Mouse (Mus musculus) forebrain, embryonic 10.5 days (tissue): ENCODE results near the gene Ppm1a. TPM values are rescaled to one million over a fixed set of nuclear protein-coding genes. Genes with fewer than 3 reads are reported as not detected.

ENCODE experiments used
- DNase-seq: peaks from one replicate; pipeline ENCODE4 v3.0.0-alpha.2; 2017; ENCODE audit warnings: low spot score; ENCODE audit errors: extremely low spot score
- H3K27ac ChIP-seq: fragments of 300-500 bp; sonication (generic); 2 replicates; pipeline ENCODE4 v1.5.1; 2016; ENCODE audit warnings: mild to moderate bottlenecking
- H3K27me3 ChIP-seq: fragments of 300-500 bp; sonication (generic); 2 replicates; pipeline ENCODE4 v1.6.1; 2016; ENCODE audit warnings: mild to moderate bottlenecking; ENCODE audit not compliant: poor library complexity, severe bottlenecking
- H3K36me3 ChIP-seq: fragments of 300-500 bp; sonication (generic); replicated peaks from 2 replicates; pipeline ENCODE4 v1.6.1; 2016; ENCODE audit warnings: mild to moderate bottlenecking, moderate library complexity
- H3K4me1 ChIP-seq: fragments of 300-500 bp; sonication (generic); 2 replicates; pipeline ENCODE4 v1.6.1; 2016
- H3K4me3 ChIP-seq: fragments of 300-500 bp; sonication (generic); 2 replicates; pipeline ENCODE4 v1.5.1; 2016; ENCODE audit warnings: mild to moderate bottlenecking, moderate library complexity
- H3K9me3 ChIP-seq: fragments of 300-500 bp; sonication (generic); 2 replicates; pipeline ENCODE4 v1.6.1; 2016; ENCODE audit warnings: mild to moderate bottlenecking, moderate library complexity
- WGBS: fragments of 180-500 bp; shearing (Covaris S2); methylation state at CpG from one replicate; pipeline ENCODE4 v1.1.7; 2016; 5-methylcytosine and 5-hydroxymethylcytosine counted together
- polyA plus RNA-seq: library from polyadenylated mRNA; unstranded; fragments of >200 nt; fragmentation: Nextera tagmentation; extraction: Ambion mirVana; gene quantifications from 2 replicates; pipeline ENCODE4 v1.2.1, GENCODE M21; 2016

Ppm1a gene
- polyA plus RNA-seq, 1 experiment from 2014 or later: 32.8 TPM

- no peak overlapping the region for H3K27ac ChIP-seq
- H3K36me3 ChIP-seq: peaks cover 54% of the 10 kb centered on the region
- no peak for DNase-seq
- H3K4me3 ChIP-seq: no peak overlapping the region
- WGBS: 93% methylated on average over 11 of the region's 11 CpGs
- no peaks in the 10 kb centered on the region for H3K27me3 ChIP-seq
- H3K4me1 ChIP-seq: no peaks in the 10 kb centered on the region
- H3K9me3 ChIP-seq: no peaks in the 10 kb centered on the region
Observed at GRCm38 (mm10) chr12:72792320-72793091, 35.3 kb downstream of the Ppm1a start.

- no peak overlapping the region for H3K4me3 ChIP-seq
- no peaks in the 10 kb centered on the region for H3K4me1 ChIP-seq
- peaks cover 52% of the 10 kb centered on the region for H3K36me3 ChIP-seq
- WGBS: 94% methylated on average over 8 of the region's 8 CpGs
- no peaks in the 10 kb centered on the region for H3K27me3 ChIP-seq
- no peak for DNase-seq
- H3K27ac ChIP-seq: no peak overlapping the region
- no peaks in the 10 kb centered on the region for H3K9me3 ChIP-seq
Observed at GRCm38 (mm10) chr12:72793983-72794382, 36.7 kb downstream of the Ppm1a start.

GRCm38 (mm10) chr12:72809798-72810197 lies 52.5 kb downstream of the Ppm1a start:
- 83% methylated on average over 6 of the region's 6 CpGs for WGBS

GRCm38 (mm10) chr12:72811588-72811987 lies 54.3 kb downstream of the Ppm1a start:
- DNase-seq: no peak
- H3K27me3 ChIP-seq: no peaks in the 10 kb centered on the region
- no peaks in the 10 kb centered on the region for H3K36me3 ChIP-seq
- peaks cover 9% of the 10 kb centered on the region; the same call in 1 of the 2 replicates for H3K9me3 ChIP-seq
- no peak overlapping the region for H3K4me3 ChIP-seq
- H3K4me1 ChIP-seq: peaks cover 3% of the 10 kb centered on the region; the same call in 1 of the 2 replicates
- H3K27ac ChIP-seq: no peak overlapping the region
- WGBS: 84% methylated on average over 3 of the region's 3 CpGs

More at GRCm38 (mm10) chr12:72809798-72810197, 52.5 kb downstream of the Ppm1a start:
- no peak for DNase-seq
- H3K4me3 ChIP-seq: no peak overlapping the region
- H3K27me3 ChIP-seq: no peaks in the 10 kb centered on the region
- H3K9me3 ChIP-seq: no peaks in the 10 kb centered on the region; the same call in 1 of the 2 replicates
- H3K36me3 ChIP-seq: no peaks in the 10 kb centered on the region
- no peak overlapping the region for H3K27ac ChIP-seq
- H3K4me1 ChIP-seq: peaks cover 3% of the 10 kb centered on the region; the same call in 1 of the 2 replicates

- H3K27ac ChIP-seq: peak overlapping the region; percentile 75
- 1% methylated on average over 24 of the region's 24 CpGs for WGBS
- peak overlapping the region; percentile 53 for H3K4me3 ChIP-seq
- DNase-seq: peak; percentile 67
- 0 out of 2 replicates have a peak, but pooled peaks cover 2% of the 10 kb centered on the region for H3K9me3 ChIP-seq
- H3K4me1 ChIP-seq: peaks cover 17% of the 10 kb centered on the region
- H3K36me3 ChIP-seq: no peaks in the 10 kb centered on the region
- H3K27me3 ChIP-seq: peaks cover 81% of the 10 kb centered on the region
Observed at GRCm38 (mm10) chr12:72820940-72821431, 63.7 kb downstream of the Ppm1a start.

- Histone ChIP-seq H3K9me3 (no peaks in the 10 kb centered on the region), H3K27ac (peak overlapping the region; percentile 75), H3K36me3 (no peaks in the 10 kb centered on the region), H3K4me1 (peaks cover 17% of the 10 kb centered on the region), H3K4me3 (peak overlapping the region; percentile 53), H3K27me3 (peaks cover 86% of the 10 kb centered on the region)
- DNase-seq: no peak
- 36% methylated on average over 6 of the region's 6 CpGs for WGBS
Observed at GRCm38 (mm10) chr12:72821589-72821988, 64.3 kb downstream of the Ppm1a start.

- 64% methylated on average over 5 of the region's 5 CpGs for WGBS
- Histone ChIP-seq H3K9me3 (no peaks in the 10 kb centered on the region), H3K36me3 (no peaks in the 10 kb centered on the region), H3K27ac (no peak overlapping the region), H3K4me3 (no peak overlapping the region), H3K27me3 (peaks cover 97% of the 10 kb centered on the region), H3K4me1 (peaks cover 19% of the 10 kb centered on the region)
- DNase-seq: no peak
Observed at GRCm38 (mm10) chr12:72825656-72826055, 68.4 kb downstream of the Ppm1a start.

- WGBS: 74% methylated on average over 9 of the region's 9 CpGs
- Histone ChIP-seq H3K36me3 (no peaks in the 10 kb centered on the region), H3K27ac (no peak overlapping the region), H3K4me3 (no peak overlapping the region), H3K4me1 (peaks cover 15% of the 10 kb centered on the region), H3K9me3 (no peaks in the 10 kb centered on the region), H3K27me3 (peaks cover 97% of the 10 kb centered on the region)
- no peak for DNase-seq
Observed at GRCm38 (mm10) chr12:72828846-72829556, 71.7 kb downstream of the Ppm1a start.

- H3K36me3 ChIP-seq: no peaks in the 10 kb centered on the region
- peaks cover 97% of the 10 kb centered on the region for H3K27me3 ChIP-seq
- no peak overlapping the region for H3K4me3 ChIP-seq
- no peak overlapping the region for H3K27ac ChIP-seq
- 58% methylated on average over 20 of the region's 20 CpGs for WGBS
- H3K9me3 ChIP-seq: no peaks in the 10 kb centered on the region
- no peak for DNase-seq
- peaks cover 15% of the 10 kb centered on the region for H3K4me1 ChIP-seq
Observed at GRCm38 (mm10) chr12:72829777-72830176, 72.5 kb downstream of the Ppm1a start.

GRCm38 (mm10) chr12:72830317-72830716 lies 73.1 kb downstream of the Ppm1a start:
- DNase-seq: no peak
- peaks cover 15% of the 10 kb centered on the region for H3K4me1 ChIP-seq
- no peak overlapping the region for H3K4me3 ChIP-seq
- no peak overlapping the region for H3K27ac ChIP-seq
- H3K27me3 ChIP-seq: peaks cover 97% of the 10 kb centered on the region
- H3K9me3 ChIP-seq: no peaks in the 10 kb centered on the region
- 71% methylated on average over 8 of the region's 8 CpGs for WGBS
- no peaks in the 10 kb centered on the region for H3K36me3 ChIP-seq

- Histone ChIP-seq H3K4me3 (peak overlapping the region; percentile 35), H3K9me3 (no peaks in the 10 kb centered on the region), H3K4me1 (peaks cover 15% of the 10 kb centered on the region), H3K36me3 (no peaks in the 10 kb centered on the region), H3K27me3 (peaks cover 97% of the 10 kb centered on the region), H3K27ac (no peak overlapping the region)
- WGBS: 9% methylated on average over 42 of the region's 42 CpGs
- no peak for DNase-seq
Observed at GRCm38 (mm10) chr12:72831711-72832432, 74.6 kb downstream of the Ppm1a start.

GRCm38 (mm10) chr12:72834773-72835517 lies 77.7 kb downstream of the Ppm1a start:
- H3K27ac ChIP-seq: no peak overlapping the region
- no peaks in the 10 kb centered on the region for H3K9me3 ChIP-seq
- 71% methylated on average over 14 of the region's 14 CpGs for WGBS
- peaks cover 11% of the 10 kb centered on the region for H3K4me1 ChIP-seq
- H3K36me3 ChIP-seq: no peaks in the 10 kb centered on the region
- H3K27me3 ChIP-seq: peaks cover 78% of the 10 kb centered on the region
- no peak for DNase-seq
- no peak overlapping the region for H3K4me3 ChIP-seq
